Mouse (Mus musculus): ENCODE data around the gene Zfp493. TPM values are rescaled to one million over a fixed set of nuclear protein-coding genes. Genes with fewer than 3 reads are reported as not detected.
"Not testable (repeated sequence)": the region's sequence is repeated elsewhere in the genome, so short reads cannot be mapped to it uniquely, and the experiment has no call there.

The Zfp493 gene
- total RNA-seq, 2 experiments from 2014 or later, result 3.1 to 3.7 TPM

GRCm38 (mm10) chr13:67833137-67833536 lies 53.6 kb downstream of the Zfp493 start:
- not testable (repeated sequence) for DNase-seq (ENCODE audit: low spot score in 2 of 2)
- intact Hi-C loops (cut with DNase I), result loop anchor here (10.0 kb wide), 1 partner anchor 108 kb away; the partner anchor contains the start of gene Zfp65

Other genes starting within 250 kb of the Zfp493 start
- gene Zfp748, start 225.9 kb upstream of the Zfp493 start, total RNA-seq (2021), result 10 to 100 TPM in 1 of 2 experiments, 1 to 10 TPM in 1; 8.8 to 10.6 TPM
- gene Zfp729b, start 170.0 kb upstream of the Zfp493 start, total RNA-seq (2021), result 1 to 10 TPM; 7.6 to 9.7 TPM
- gene Gm49345, start 141.9 kb upstream of the Zfp493 start, total RNA-seq (2021), result 1 to 10 TPM in 1 of 2 experiments, under 1 TPM in 1; 0.82 to 2.1 TPM
- gene Zfp729a, start 141.9 kb upstream of the Zfp493 start, total RNA-seq (2021), result 1 to 10 TPM; 7.5 to 10.0 TPM
- 10 to 100 TPM; 22.0 to 28.2 TPM for gene Zfp738, start 92.6 kb upstream of the Zfp493 start, total RNA-seq (2021)
- 10 to 100 TPM; 10.9 to 14.9 TPM for gene Zfp65, start 50.5 kb upstream of the Zfp493 start, total RNA-seq (2021)
- 1 to 10 TPM; 6.3 to 6.5 TPM for gene Zfp85, start 24.5 kb upstream of the Zfp493 start, total RNA-seq (2021)
- 1 to 10 TPM; 5.7 to 7.8 TPM for gene Zfp273, start 34.0 kb downstream of the Zfp493 start, total RNA-seq (2021)
- 10 to 100 TPM; 11.0 to 14.3 TPM for gene Gm10037, start 51.4 kb downstream of the Zfp493 start, total RNA-seq (2021)
- gene BC048507, start 83.6 kb downstream of the Zfp493 start, total RNA-seq (2021), result not detected

Data from left cerebral cortex, postnatal 36 days (tissue).